Mouse (Mus musculus): ENCODE data around the gene Sumo1. TPM values are rescaled to one million over a fixed set of nuclear protein-coding genes. Genes with fewer than 3 reads are reported as not detected.

Gene Sumo1
- total RNA-seq, 2 experiments from 2014 or later, result 55.6 to 58.2 TPM

GRCm38 (mm10) chr1:59602531-59603416, 67.9 kb downstream of the Sumo1 start:
- intact Hi-C loops (cut with DNase I), result no loop called here

GRCm38 (mm10) chr1:59595609-59596008, 75.0 kb downstream of the Sumo1 start:
- intact Hi-C loops (cut with DNase I), result no loop called here
- DNase-seq, result no peak

More at GRCm38 (mm10) chr1:59602531-59603416, 67.9 kb downstream of the Sumo1 start:
- DNase-seq, result no peak

GRCm38 (mm10) chr1:59594586-59595266, 75.9 kb downstream of the Sumo1 start:
- no peak for DNase-seq
- intact Hi-C loops (cut with DNase I), result no loop called here

- intact Hi-C loops (cut with DNase I), result no loop called here
Measured at GRCm38 (mm10) chr1:59593622-59594035, 77.0 kb downstream of the Sumo1 start.

GRCm38 (mm10) chr1:59592876-59593275, 77.8 kb downstream of the Sumo1 start:
- no peak for DNase-seq
- intact Hi-C loops (cut with DNase I), result no loop called here

More at GRCm38 (mm10) chr1:59593622-59594035, 77.0 kb downstream of the Sumo1 start:
- no peak for DNase-seq

GRCm38 (mm10) chr1:59592359-59592758, 78.3 kb downstream of the Sumo1 start:
- DNase-seq, result no peak
- intact Hi-C loops (cut with DNase I), result no loop called here

- intact Hi-C loops (cut with DNase I), result no loop called here
- no peak for DNase-seq
Measured at GRCm38 (mm10) chr1:59589271-59589670, 81.4 kb downstream of the Sumo1 start.

GRCm38 (mm10) chr1:59584656-59585410, 85.8 kb downstream of the Sumo1 start:
- intact Hi-C loops (cut with DNase I), result loop anchor here (2.0 kb wide), 1 partner anchor 100 kb away; no protein-coding TSS in a partner anchor
- DNase-seq, result peak; percentile 80 to 85

- no peak for DNase-seq
- intact Hi-C loops (cut with DNase I), result no loop called here
Measured at GRCm38 (mm10) chr1:59580880-59581279, 89.8 kb downstream of the Sumo1 start.

GRCm38 (mm10) chr1:59580131-59580751, 90.4 kb downstream of the Sumo1 start:
- intact Hi-C loops (cut with DNase I), result no loop called here
- DNase-seq, result no peak

- DNase-seq, result no peak
- intact Hi-C loops (cut with DNase I), result no loop called here
Measured at GRCm38 (mm10) chr1:59579327-59579726, 91.3 kb downstream of the Sumo1 start.

- DNase-seq, result no peak
- intact Hi-C loops (cut with DNase I), result no loop called here
Measured at GRCm38 (mm10) chr1:59578770-59579169, 91.9 kb downstream of the Sumo1 start.

GRCm38 (mm10) chr1:59574262-59575187, 96.1 kb downstream of the Sumo1 start:
- DNase-seq, result no peak
- intact Hi-C loops (cut with DNase I), result no loop called here

- intact Hi-C loops (cut with DNase I), result no loop called here
- DNase-seq, result no peak
Measured at GRCm38 (mm10) chr1:59573843-59574242, 96.8 kb downstream of the Sumo1 start.

- no peak for DNase-seq
- intact Hi-C loops (cut with DNase I), result no loop called here
Measured at GRCm38 (mm10) chr1:59571502-59571901, 99.1 kb downstream of the Sumo1 start.

GRCm38 (mm10) chr1:59570767-59571166, 99.9 kb downstream of the Sumo1 start:
- DNase-seq, result no peak
- intact Hi-C loops (cut with DNase I), result no loop called here

GRCm38 (mm10) chr1:59569301-59569700, 101.3 kb downstream of the Sumo1 start:
- intact Hi-C loops (cut with DNase I), result no loop called here
- DNase-seq, result no peak

- intact Hi-C loops (cut with DNase I), result no loop called here
- no peak for DNase-seq
Measured at GRCm38 (mm10) chr1:59568283-59568682, 102.4 kb downstream of the Sumo1 start.

- DNase-seq, result no peak
- intact Hi-C loops (cut with DNase I), result no loop called here
Measured at GRCm38 (mm10) chr1:59567521-59567920, 103.1 kb downstream of the Sumo1 start.
